Mouse (Mus musculus) olfactory bulb, adult 2 months (tissue): Measurements from ENCODE around the gene Krtap4-1.
"Not testable (repeated sequence)": the region's sequence is repeated elsewhere in the genome, so short reads cannot be mapped to it uniquely, and the experiment has no call there.

Experiments
- CTCF ChIP-seq: fragments of 200-500 bp; IDR thresholded peaks from 2 replicates; pipeline ENCODE4 v1.5.1; 2012; ENCODE audit warnings: low read depth, mild to moderate bottlenecking, low read length, moderate library complexity; ENCODE audit not compliant: insufficient read depth
- POLR2A ChIP-seq: fragments of 200-500 bp; IDR thresholded peaks from 2 replicates; pipeline ENCODE4 v1.6.1; 2012; ENCODE audit warnings: mild to moderate bottlenecking, low read depth, low read length, moderate library complexity; ENCODE audit not compliant: insufficient read depth

- TF ChIP-seq CTCF, POLR2A: not testable (repeated sequence)
Observed at GRCm38 (mm10) chr11:99603208-99603607, 24.8 kb downstream of the Krtap4-1 start, which contains the start of gene Gm11938.
